Mouse (Mus musculus) MEL (cell line): ENCODE measurements around the gene Dock3.

Source experiments
- CHD2 ChIP-seq: IDR thresholded peaks from 2 replicates; pipeline ENCODE4 v1.6.1; 2011; ENCODE audit warnings: low read length, improper control_type of control experiment
- CTCF ChIP-seq, 3 experiments: IDR thresholded peaks in 2 of 3; conservative IDR thresholded peaks in 1 of 3; 2 replicates each; pipeline ENCODE4 v1.5.1; 2011 to 2012; ENCODE audit warnings: low read length in 3 of 3, low read depth in 2 of 3, mild to moderate bottlenecking in 2 of 3, improper control_type of control experiment in 1 of 3, inconsistent platforms in 1 of 3, mixed read lengths in 1 of 3, moderate library complexity in 1 of 3; ENCODE audit not compliant: control insufficient read depth in 1 of 3, insufficient read depth in 1 of 3, poor library complexity in 1 of 3, severe bottlenecking in 1 of 3
- MAX ChIP-seq: IDR thresholded peaks from 2 replicates; pipeline ENCODE4 v1.6.1; 2011; ENCODE audit warnings: low read length, improper control_type of control experiment
- MXI1 ChIP-seq: IDR thresholded peaks from 2 replicates; pipeline ENCODE4 v1.6.1; 2011; ENCODE audit warnings: mild to moderate bottlenecking, low read depth, low read length, improper control_type of control experiment
- RAD21 ChIP-seq: IDR thresholded peaks from 2 replicates; pipeline ENCODE4 v1.6.1; 2011; ENCODE audit warnings: mild to moderate bottlenecking, low read depth, low read length, improper control_type of control experiment
- USF1 ChIP-seq: IDR thresholded peaks from 2 replicates; pipeline ENCODE4 v1.6.1; 2014; ENCODE audit warnings: low read depth, mild to moderate bottlenecking, inconsistent platforms, low read length, improper control_type of control experiment, moderate library complexity
- USF2 ChIP-seq, 2 experiments: IDR thresholded peaks; 2 replicates each; pipeline ENCODE4 v1.6.1; 2011 to 2012; ENCODE audit warnings: improper control_type of control experiment in 2 of 2, low read length in 2 of 2, borderline replicate concordance in 1 of 2, inconsistent platforms in 1 of 2, low read depth in 1 of 2, mild to moderate bottlenecking in 1 of 2; ENCODE audit not compliant: insufficient read depth in 1 of 2
- ZNF384 ChIP-seq: IDR thresholded peaks from 2 replicates; pipeline ENCODE4 v1.6.1; 2012; ENCODE audit warnings: low read depth, mild to moderate bottlenecking, inconsistent platforms, low read length, improper control_type of control experiment

DNA sequence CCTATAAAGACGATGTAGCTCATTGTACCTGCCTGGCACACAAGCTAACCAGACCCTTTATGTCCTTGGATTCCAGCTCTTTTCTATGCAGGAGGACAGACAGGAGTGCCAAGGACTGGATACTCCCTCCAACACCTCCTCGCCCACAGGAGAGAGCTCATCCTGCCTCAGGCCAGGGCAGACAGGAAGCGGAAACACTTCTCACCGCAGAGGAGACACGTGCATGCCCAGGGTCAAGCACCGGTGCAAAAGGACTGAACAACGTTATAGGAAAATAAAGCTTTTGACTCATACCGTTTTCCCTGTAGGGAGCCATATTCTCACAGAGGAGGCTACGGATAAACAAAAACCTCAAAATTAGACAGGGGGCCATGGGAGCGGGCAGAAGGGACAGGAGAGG lies 41.5 kb upstream of the Dock3 start:
- TF ChIP-seq MXI1 (no peak), USF1 (no peak), ZNF384 (no peak), RAD21 (no peak), CTCF (IDR thresholded peaks at IDR 0.05 in 2 of 3, conservative IDR thresholded peaks at IDR 0.05 in 1 of 3; ENCODE audit: control insufficient read depth in 1 of 3, insufficient read depth in 1 of 3, low read depth in 2 of 3, low read length in 3 of 3, poor library complexity in 1 of 3, severe bottlenecking in 1 of 3) (no peak), MAX (no peak), USF2 (IDR thresholded peaks at IDR 0.05; ENCODE audit: borderline replicate concordance in 1 of 2, insufficient read depth in 1 of 2, low read depth in 1 of 2, low read length in 2 of 2) (no peak), CHD2 (no peak)
